Mouse (Mus musculus) cerebellum, postnatal 36 days (tissue): ENCODE results near the gene Rtn2.

ENCODE experiments used
- DNase-seq, 2 experiments: peaks; one replicate each; pipeline ENCODE4 v3.0.0; 2021 to 2022; ENCODE audit warnings: mixed read lengths in 2 of 2

Rtn2 gene

GRCm38 (mm10) chr7:19282385-19282784 lies at the start of gene Rtn2:
Gene Rtn2 (plus strand): TSS chr7:19282624.
- peak; percentile 85 to 91 for DNase-seq

- no peak for DNase-seq
These were observed 47.8 kb upstream of the Rtn2 start for GRCm38 (mm10) chr7:19234652-19235051.

GRCm38 (mm10) chr7:19235092-19235671 lies 47.2 kb upstream of the Rtn2 start:
- no peak for DNase-seq

- DNase-seq = no peak
These were observed 46.0 kb upstream of the Rtn2 start for GRCm38 (mm10) chr7:19236411-19236810.

- DNase-seq = no peak
These were observed 44.1 kb upstream of the Rtn2 start for GRCm38 (mm10) chr7:19238344-19238743.

GRCm38 (mm10) chr7:19239423-19239822 lies 43.0 kb upstream of the Rtn2 start:
- DNase-seq = peak; percentile 93 to 97

- no peak for DNase-seq
These were observed 42.4 kb upstream of the Rtn2 start for GRCm38 (mm10) chr7:19239986-19240385.

- no peak for DNase-seq
These were observed 41.4 kb upstream of the Rtn2 start for GRCm38 (mm10) chr7:19240905-19241463.

GRCm38 (mm10) chr7:19242005-19242404 lies 40.4 kb upstream of the Rtn2 start:
- DNase-seq = no peak

GRCm38 (mm10) chr7:19243858-19244257 lies 38.6 kb upstream of the Rtn2 start:
- no peak for DNase-seq

- DNase-seq = no peak
These were observed 37.3 kb upstream of the Rtn2 start for GRCm38 (mm10) chr7:19245083-19245482.

- no peak for DNase-seq
These were observed 35.6 kb upstream of the Rtn2 start for GRCm38 (mm10) chr7:19246855-19247254.

- no peak for DNase-seq
These were observed 34.9 kb upstream of the Rtn2 start for GRCm38 (mm10) chr7:19247511-19247910.

GRCm38 (mm10) chr7:19252078-19252477 lies 30.3 kb upstream of the Rtn2 start:
- DNase-seq = no peak

- DNase-seq = no peak
These were observed 29.0 kb upstream of the Rtn2 start for GRCm38 (mm10) chr7:19253437-19253836.

- DNase-seq = no peak
These were observed 27.0 kb upstream of the Rtn2 start for GRCm38 (mm10) chr7:19255395-19255794.

- DNase-seq = no peak
These were observed 25.9 kb upstream of the Rtn2 start for GRCm38 (mm10) chr7:19256567-19256966.

GRCm38 (mm10) chr7:19257390-19258022 lies 24.9 kb upstream of the Rtn2 start:
- DNase-seq = no peak

GRCm38 (mm10) chr7:19258336-19258735 lies 24.1 kb upstream of the Rtn2 start:
- DNase-seq = peak in 1 of 2 experiments; percentile 45

- DNase-seq = peak; percentile 45 to 54
These were observed 17.3 kb upstream of the Rtn2 start for GRCm38 (mm10) chr7:19265147-19265546.

- DNase-seq = peak in 1 of 2 experiments; percentile 46
These were observed 16.2 kb upstream of the Rtn2 start for GRCm38 (mm10) chr7:19265928-19266822.

- DNase-seq = no peak
These were observed 15.4 kb upstream of the Rtn2 start for GRCm38 (mm10) chr7:19267051-19267450.

GRCm38 (mm10) chr7:19268993-19269681 lies 13.3 kb upstream of the Rtn2 start:
- DNase-seq = no peak
